Mouse (Mus musculus) lung, embryonic 16.5 days (tissue): ENCODE data around the gene Mapk12. TPM values are rescaled to one million over a fixed set of nuclear protein-coding genes. Genes with fewer than 3 reads are reported as not detected.

Experiments
- ATAC-seq: fragments of 200-750 bp; cut with Nextera tagmentation; 2 replicates; pipeline ENCODE4 v1.8.0; 2017; ENCODE audit warnings: low read depth, mild to moderate bottlenecking, moderate library complexity
- H3K27ac ChIP-seq: fragments of 300-500 bp; sonication (generic); 2 replicates; pipeline ENCODE4 v1.5.1; 2014; ENCODE audit warnings: mild to moderate bottlenecking, control low read depth, low read length
- H3K27me3 ChIP-seq: fragments of 300-500 bp; sonication (generic); 2 replicates; pipeline ENCODE4 v1.6.1; 2014; ENCODE audit warnings: low read depth, low read length, mixed read lengths; ENCODE audit not compliant: control insufficient read depth, insufficient read depth
- H3K36me3 ChIP-seq: fragments of 300-500 bp; sonication (generic); 2 replicates; pipeline ENCODE4 v1.6.1; 2014; ENCODE audit warnings: low read length; ENCODE audit not compliant: control insufficient read depth, insufficient read depth
- H3K4me1 ChIP-seq: fragments of 300-500 bp; sonication (generic); replicated peaks from 2 replicates; pipeline ENCODE4 v1.6.1; 2014; ENCODE audit warnings: low read length, mixed read lengths; ENCODE audit not compliant: control insufficient read depth, insufficient read depth
- H3K4me2 ChIP-seq: fragments of 300-500 bp; sonication (generic); 2 replicates; pipeline ENCODE4 v1.6.1; 2014; ENCODE audit warnings: low read depth, low read length, control low read depth
- H3K4me3 ChIP-seq: fragments of 300-500 bp; sonication (generic); 2 replicates; pipeline ENCODE4 v1.5.1; 2014; ENCODE audit warnings: mild to moderate bottlenecking, low read length, control low read depth
- H3K9ac ChIP-seq: fragments of 300-500 bp; sonication (generic); 2 replicates; pipeline ENCODE4 v1.6.1; 2014; ENCODE audit warnings: low read length, control low read depth
- H3K9me3 ChIP-seq: fragments of 300-500 bp; sonication (generic); 2 replicates; pipeline ENCODE4 v1.6.1; 2016; ENCODE audit warnings: low read length; ENCODE audit not compliant: control insufficient read depth
- WGBS: fragments of 180-500 bp; shearing (Covaris S2); extraction: QIAGEN DNeasy Blood & Tissue Kit; methylation state at CpG from one replicate; pipeline ENCODE4 v1.1.7; 2014; 5-methylcytosine and 5-hydroxymethylcytosine counted together
- polyA plus RNA-seq: library from polyadenylated mRNA; unstranded; fragments of >200 nt; fragmentation: Nextera tagmentation; extraction: Ambion mirVana; gene quantifications from 2 replicates; pipeline ENCODE4 v1.2.1, GENCODE M21; 2015

Mapk12 gene
- polyA plus RNA-seq, 1 experiment from 2014 or later = 12.2 TPM

GRCm38 (mm10) chr15:89123595-89123994, 16.9 kb downstream of the Mapk12 start:
- H3K4me1 ChIP-seq = peaks cover 32% of the 10 kb centered on the region
- peaks cover 5% of the 10 kb centered on the region; the same call in 1 of the 2 replicates for H3K36me3 ChIP-seq
- H3K27me3 ChIP-seq = no peaks in the 10 kb centered on the region
- WGBS = 23% methylated on average over 11 of the region's 11 CpGs
- H3K9me3 ChIP-seq = no peaks in the 10 kb centered on the region
- peak overlapping the region; percentile 95 for H3K4me2 ChIP-seq
- H3K4me3 ChIP-seq = peak overlapping the region; percentile 78
- peak overlapping the region; percentile 39 for H3K27ac ChIP-seq
- ATAC-seq = 0 out of 2 replicates have a peak, but pooled peaks have one; percentile 12
- peak overlapping the region; percentile 83 for H3K9ac ChIP-seq

GRCm38 (mm10) chr15:89122649-89123366, 17.7 kb downstream of the Mapk12 start, which contains the start of gene Tubgcp6:
Gene Tubgcp6 (minus strand): TSS chr15:89123112.
- Histone ChIP-seq H3K4me3 (peak within 1 kb of the TSS; percentile 78), H3K9me3 (no peaks in the 10 kb centered on the region), H3K9ac (peak within 1 kb of the TSS; percentile 83), H3K4me2 (peak within 1 kb of the TSS; percentile 95), H3K36me3 (peaks cover 5% of the 10 kb centered on the region; the same call in 1 of the 2 replicates), H3K27me3 (no peaks in the 10 kb centered on the region), H3K4me1 (peaks cover 28% of the 10 kb centered on the region), H3K27ac (peak within 1 kb of the TSS; percentile 39)
- ATAC-seq = peak; percentile 88
- WGBS = under 1% methylated on average over 47 of the region's 47 CpGs

DNA sequence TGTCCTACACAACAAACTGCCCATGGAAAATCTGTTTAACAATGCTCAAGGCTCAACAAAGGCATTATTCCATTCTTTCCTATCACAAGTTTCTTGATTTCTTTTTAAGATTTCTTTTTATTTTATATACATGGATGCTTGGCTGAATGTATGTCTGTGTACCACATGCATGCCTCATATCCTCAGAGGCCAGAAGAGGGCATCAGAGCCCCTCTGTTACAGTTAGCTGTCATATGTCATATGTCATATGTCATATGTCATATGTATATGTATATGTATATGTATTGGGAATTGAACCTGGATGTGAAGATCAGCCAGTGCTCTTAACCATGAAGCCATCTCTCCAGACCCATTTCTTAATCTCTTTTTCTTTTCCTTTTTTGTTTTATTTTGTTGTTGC, 22.5 kb downstream of the Mapk12 start:
- Histone ChIP-seq H3K36me3 (peaks cover 24% of the 10 kb centered on the region), H3K9ac (no peak overlapping the region), H3K4me2 (no peak overlapping the region), H3K9me3 (no peaks in the 10 kb centered on the region), H3K27ac (no peak overlapping the region), H3K27me3 (no peaks in the 10 kb centered on the region), H3K4me3 (no peak overlapping the region), H3K4me1 (peaks cover 16% of the 10 kb centered on the region)
- ATAC-seq = no peak

DNA sequence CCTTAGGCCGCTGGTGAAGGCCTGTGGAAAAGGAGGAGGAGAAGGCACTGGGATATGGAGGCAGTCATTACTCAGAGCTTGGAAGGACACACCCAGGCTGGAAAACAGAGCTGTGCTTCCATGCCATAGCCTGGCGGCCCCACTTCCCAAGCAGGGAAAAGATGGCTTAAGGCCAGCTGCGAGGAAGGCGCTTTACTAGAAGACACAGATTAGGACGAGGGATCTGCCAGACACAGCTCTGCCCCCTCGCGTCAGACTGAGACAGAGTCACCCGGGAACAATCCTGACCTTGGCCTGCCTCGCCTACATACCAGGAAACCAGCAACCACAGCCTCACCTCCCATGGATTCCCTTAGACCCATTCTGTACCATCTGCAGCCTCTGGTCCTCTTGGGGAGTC, 30.4 kb downstream of the Mapk12 start:
- ATAC-seq = no peak
- Histone ChIP-seq H3K4me3 (no peak overlapping the region), H3K4me1 (no peaks in the 10 kb centered on the region), H3K9me3 (no peaks in the 10 kb centered on the region), H3K27ac (no peak overlapping the region), H3K4me2 (no peak overlapping the region), H3K36me3 (peaks cover 59% of the 10 kb centered on the region), H3K9ac (no peak overlapping the region), H3K27me3 (no peaks in the 10 kb centered on the region)
- 73% methylated on average over 9 of the region's 9 CpGs for WGBS

DNA sequence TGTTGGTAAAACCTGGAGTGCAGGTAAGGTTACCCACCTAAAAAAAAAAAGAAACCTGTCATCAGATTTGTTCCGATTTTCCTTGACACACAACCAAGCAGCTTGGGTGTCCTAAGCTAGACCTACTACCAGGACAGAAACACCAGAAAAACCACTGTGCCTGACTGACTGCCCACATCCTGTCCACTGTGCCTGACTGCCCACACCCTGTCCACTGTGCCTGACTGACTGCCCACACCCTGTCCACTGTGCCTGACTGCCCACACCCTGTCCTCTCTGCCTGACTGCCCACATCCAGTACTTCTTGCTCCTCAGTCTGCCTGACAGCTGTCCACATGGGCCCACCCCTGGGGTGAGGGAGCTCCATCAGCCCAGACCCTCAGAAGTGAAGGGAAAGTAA, 33.5 kb downstream of the Mapk12 start:
- H3K4me1 ChIP-seq = no peaks in the 10 kb centered on the region
- H3K9ac ChIP-seq = no peak overlapping the region
- no peak overlapping the region for H3K4me3 ChIP-seq
- ATAC-seq = no peak
- WGBS = 93% methylated on average over 1 of the region's 1 CpGs
- H3K36me3 ChIP-seq = peaks cover 59% of the 10 kb centered on the region
- no peaks in the 10 kb centered on the region for H3K27me3 ChIP-seq
- H3K27ac ChIP-seq = no peak overlapping the region
- no peak overlapping the region for H3K4me2 ChIP-seq
- no peaks in the 10 kb centered on the region for H3K9me3 ChIP-seq

DNA sequence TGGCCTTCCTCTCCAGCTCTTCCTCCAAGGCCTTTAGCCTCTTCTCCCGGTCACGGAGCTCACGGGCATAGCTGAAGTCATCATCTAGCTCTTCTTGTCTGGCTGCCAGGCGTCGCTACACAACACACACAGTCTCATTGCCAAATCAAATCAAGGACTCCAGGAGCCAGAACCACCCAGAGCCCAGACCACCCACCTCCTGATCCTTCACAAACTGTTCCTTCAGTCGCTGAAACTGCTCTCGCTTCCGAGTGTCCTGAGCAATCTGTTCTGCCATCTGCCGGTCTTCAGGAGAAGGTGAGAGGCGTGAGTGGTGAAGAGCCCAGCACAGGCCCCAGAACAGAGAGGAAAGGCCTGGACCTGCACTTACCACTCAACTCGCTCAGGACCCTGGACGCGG, 34.4 kb downstream of the Mapk12 start:
- no peak for ATAC-seq
- WGBS = 88% methylated on average over 13 of the region's 13 CpGs
- Histone ChIP-seq H3K4me3 (no peak overlapping the region), H3K9ac (no peak overlapping the region), H3K4me1 (no peaks in the 10 kb centered on the region), H3K27ac (no peak overlapping the region), H3K9me3 (no peaks in the 10 kb centered on the region), H3K36me3 (peaks cover 57% of the 10 kb centered on the region), H3K27me3 (no peaks in the 10 kb centered on the region), H3K4me2 (no peak overlapping the region)

- no peaks in the 10 kb centered on the region for H3K27me3 ChIP-seq
- no peaks in the 10 kb centered on the region for H3K4me1 ChIP-seq
- no peak for ATAC-seq
- no peaks in the 10 kb centered on the region for H3K9me3 ChIP-seq
- H3K36me3 ChIP-seq = peaks cover 55% of the 10 kb centered on the region
- no peak overlapping the region for H3K4me3 ChIP-seq
- H3K4me2 ChIP-seq = no peak overlapping the region
- H3K9ac ChIP-seq = no peak overlapping the region
- no peak overlapping the region for H3K27ac ChIP-seq
- 93% methylated on average over 8 of the region's 8 CpGs for WGBS
Measured at GRCm38 (mm10) chr15:89104425-89104824, 36.1 kb downstream of the Mapk12 start.

DNA sequence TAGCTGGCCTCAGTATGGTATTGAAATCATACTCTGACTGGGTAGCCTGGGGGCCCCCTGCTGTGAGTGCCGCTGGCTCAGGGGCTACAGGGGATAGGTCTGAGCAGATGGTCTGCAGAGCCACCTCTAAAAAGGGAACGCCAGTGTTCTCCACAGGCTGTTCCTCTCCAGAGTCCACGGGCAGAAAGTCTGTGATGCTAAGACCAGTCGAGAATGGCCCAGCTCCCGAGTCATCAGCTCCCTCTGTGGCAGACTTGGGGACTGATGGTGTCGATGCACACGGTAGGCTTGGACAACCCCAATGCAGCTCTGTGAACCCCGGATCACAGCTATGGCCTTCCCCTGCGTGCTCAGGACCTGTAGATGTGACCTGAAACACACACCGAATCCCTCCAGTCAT, 36.6 kb downstream of the Mapk12 start:
- H3K4me2 ChIP-seq = no peak overlapping the region
- no peaks in the 10 kb centered on the region for H3K27me3 ChIP-seq
- ATAC-seq = no peak
- H3K4me1 ChIP-seq = no peaks in the 10 kb centered on the region
- no peak overlapping the region for H3K9ac ChIP-seq
- H3K4me3 ChIP-seq = no peak overlapping the region
- H3K9me3 ChIP-seq = no peaks in the 10 kb centered on the region
- H3K27ac ChIP-seq = no peak overlapping the region
- H3K36me3 ChIP-seq = peaks cover 57% of the 10 kb centered on the region
- 87% methylated on average over 10 of the region's 10 CpGs for WGBS

DNA sequence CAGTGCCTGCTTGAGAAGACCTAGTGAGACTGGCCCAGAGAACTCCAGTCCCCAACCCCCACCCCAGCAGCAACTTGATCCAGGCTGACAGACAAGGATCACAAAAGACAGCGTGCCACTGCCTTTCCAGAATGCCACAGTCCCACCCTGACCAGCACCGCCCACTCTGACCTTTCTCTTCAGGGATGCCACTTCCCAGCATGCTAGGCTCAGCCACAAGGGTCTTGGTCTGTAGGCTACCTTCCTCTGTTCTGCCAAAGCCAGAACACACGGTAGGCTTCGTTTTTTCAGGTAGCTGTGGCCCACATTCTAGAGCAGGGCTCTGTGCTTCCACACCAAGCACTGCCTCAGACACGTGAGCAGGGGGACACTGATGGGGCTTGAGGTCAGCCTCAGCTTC, 37.9 kb downstream of the Mapk12 start:
- no peaks in the 10 kb centered on the region for H3K4me1 ChIP-seq
- ATAC-seq = no peak
- no peak overlapping the region for H3K4me3 ChIP-seq
- H3K27me3 ChIP-seq = no peaks in the 10 kb centered on the region
- no peaks in the 10 kb centered on the region for H3K9me3 ChIP-seq
- WGBS = 68% methylated on average over 5 of the region's 5 CpGs
- peaks cover 54% of the 10 kb centered on the region for H3K36me3 ChIP-seq
- no peak overlapping the region for H3K4me2 ChIP-seq
- no peak overlapping the region for H3K27ac ChIP-seq
- no peak overlapping the region for H3K9ac ChIP-seq
